In genomic region chr6:120349018-120349417, GRCm38 (mm10) we compare ENCODE assay signal across 38 mouse cellular contexts. TPM values are rescaled to one million over a fixed set of nuclear protein-coding genes. Genes with fewer than 3 reads are reported as not detected.
"Had no signal": no experiment of that assay in that cellular context is flagged by ENCODE, and none has a peak within 500 bp of the region (broad histone marks: within the 10 kb centered on the region; RNA-seq: fewer than 3 reads in every experiment).

No protein-coding gene starts in this region.

- H3K4me1 ChIP-seq: heart, embryonic 13.5 days; heart, embryonic 15.5 days; hindbrain, embryonic 13.5 days; hindbrain, embryonic 15.5 days; kidney, embryonic 15.5 days; limb, embryonic 13.5 days; limb, embryonic 15.5 days; liver, embryonic 12.5 days had no signal

- H3K9ac ChIP-seq: heart, embryonic 13.5 days; heart, embryonic 15.5 days; hindbrain, embryonic 13.5 days; hindbrain, embryonic 15.5 days; kidney, embryonic 15.5 days; limb, embryonic 13.5 days; limb, embryonic 15.5 days; liver, embryonic 12.5 days had no signal

- H3K27me3 ChIP-seq: heart, embryonic 13.5 days; heart, embryonic 15.5 days; hindbrain, embryonic 13.5 days; hindbrain, embryonic 15.5 days; kidney, embryonic 15.5 days; limb, embryonic 13.5 days; limb, embryonic 15.5 days; liver, embryonic 12.5 days had no signal

- H3K4me3 ChIP-seq: heart, adult 2 months; heart, embryonic 13.5 days; heart, embryonic 15.5 days; hindbrain, embryonic 13.5 days; hindbrain, embryonic 15.5 days; kidney, embryonic 15.5 days; limb, embryonic 13.5 days; limb, embryonic 15.5 days; liver, embryonic 12.5 days had no signal

- H3K9me3 ChIP-seq: heart, embryonic 13.5 days; heart, embryonic 15.5 days; hindbrain, embryonic 13.5 days; hindbrain, embryonic 15.5 days; kidney, embryonic 15.5 days; limb, embryonic 13.5 days; limb, embryonic 15.5 days; liver, embryonic 12.5 days had no signal

- H3K27ac ChIP-seq: heart, adult 2 months; heart, embryonic 13.5 days; heart, embryonic 15.5 days; hindbrain, embryonic 13.5 days; hindbrain, embryonic 15.5 days; hindbrain, postnatal 0 days; kidney, embryonic 15.5 days; kidney, postnatal 0 days; limb, embryonic 13.5 days; limb, embryonic 15.5 days; liver, embryonic 12.5 days had no signal

- DNase-seq: gastrocnemius, postnatal 14 days; gastrocnemius, postnatal 36 days; heart, adult 11 months; heart, adult 2 months; heart, postnatal 14 days; heart, postnatal 36 days; kidney, adult 11 months; kidney, adult 2 months; kidney, adult 9 months; kidney, postnatal 14 days; kidney, postnatal 36 days; layer of hippocampus, postnatal 36 days; left cerebral cortex, postnatal 4 days had no signal

RNA-seq across cellular contexts. Expression of gene B4galnt3, which starts 54.7 kb away (rescaled TPM):
- total RNA-seq: hematopoietic stem cell, adult 5-6 weeks had no signal
- polyA plus RNA-seq: hindbrain, embryonic 11.5 days had no signal

RNA-seq across cellular contexts. Expression of gene D330020A13Rik, which starts 54.9 kb away (rescaled TPM):
- total RNA-seq: gastrocnemius, adult 18-20 months; gastrocnemius, adult 8-10 months; gastrocnemius, postnatal 36 days; heart, adult 2 months; heart, postnatal 14 days; heart, postnatal 36 days; hematopoietic stem cell, adult 5-6 weeks; layer of hippocampus, adult 18-20 months; layer of hippocampus, postnatal 14 days; layer of hippocampus, postnatal 36 days; left cerebral cortex, adult 18-20 months; left cerebral cortex, adult 8-10 months; left cerebral cortex, postnatal 10 days; left cerebral cortex, postnatal 4 days; liver, adult 2 months had no signal
- polyA plus RNA-seq: gonadal fat pad, adult 2 months; heart, adult 2 months; heart, embryonic 13.5 days; heart, postnatal 0 days; hindbrain, embryonic 13.5 days; hindbrain, postnatal 0 days; intestine, embryonic 14.5 days; large intestine, adult 2 months; limb, embryonic 11.5 days; liver, adult 2 months; liver, embryonic 12.5 days had no signal
